Mouse (Mus musculus) cerebellum, postnatal 4 days (tissue): ENCODE measurements around the gene Bdh1.
"Not testable (repeated sequence)": the region's sequence is repeated elsewhere in the genome, so short reads cannot be mapped to it uniquely, and the experiment has no call there.

ENCODE experiments used
- DNase-seq, 2 experiments: peaks; one replicate each; pipeline ENCODE4 v3.0.0; 2022; ENCODE audit warnings: low spot score in 2 of 2, mixed read lengths in 1 of 2

Bdh1 gene

GRCm38 (mm10) chr16:31464953-31465352, 42.9 kb downstream of the Bdh1 start:
- no peak for DNase-seq

DNA sequence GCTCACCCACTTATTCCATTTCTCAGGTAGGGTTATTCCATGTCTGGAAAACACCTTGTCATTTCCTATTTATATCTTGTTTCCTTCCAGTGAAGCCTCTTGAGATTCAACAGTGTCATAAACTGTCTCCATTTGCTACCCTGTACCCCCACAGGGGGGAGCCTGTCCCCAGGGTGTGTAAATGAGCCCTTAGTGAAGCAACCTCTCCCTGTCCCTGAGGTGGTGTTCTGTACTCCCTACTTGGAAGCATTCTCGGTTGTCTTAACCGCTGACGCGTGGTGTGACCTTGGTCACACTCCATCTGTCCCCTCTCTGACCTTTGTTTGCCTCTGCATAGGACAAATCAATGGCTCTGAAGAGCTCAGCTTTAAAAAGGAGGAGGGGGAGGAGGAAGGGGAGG, 43.5 kb downstream of the Bdh1 start:
- DNase-seq, result no peak

DNA sequence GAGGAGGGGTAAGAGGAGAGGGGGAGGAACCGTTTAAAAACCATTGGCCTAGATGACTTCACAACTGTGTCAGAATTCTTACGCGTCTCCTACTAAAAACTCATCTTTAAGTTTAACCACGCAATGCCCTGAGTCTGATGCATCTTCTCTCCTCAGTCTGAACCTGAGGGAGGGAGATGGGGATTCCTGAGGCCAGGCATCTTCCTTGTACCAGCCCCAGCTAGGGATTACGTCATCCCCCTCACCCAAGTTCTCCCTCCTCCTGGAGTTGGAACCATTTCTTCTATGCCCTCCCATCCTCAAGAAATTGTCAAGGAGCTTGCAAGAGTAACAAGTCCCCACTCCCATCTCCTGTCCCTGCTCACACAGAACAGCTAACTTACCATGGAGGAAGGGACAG, 44.0 kb downstream of the Bdh1 start:
- no peak for DNase-seq

DNA sequence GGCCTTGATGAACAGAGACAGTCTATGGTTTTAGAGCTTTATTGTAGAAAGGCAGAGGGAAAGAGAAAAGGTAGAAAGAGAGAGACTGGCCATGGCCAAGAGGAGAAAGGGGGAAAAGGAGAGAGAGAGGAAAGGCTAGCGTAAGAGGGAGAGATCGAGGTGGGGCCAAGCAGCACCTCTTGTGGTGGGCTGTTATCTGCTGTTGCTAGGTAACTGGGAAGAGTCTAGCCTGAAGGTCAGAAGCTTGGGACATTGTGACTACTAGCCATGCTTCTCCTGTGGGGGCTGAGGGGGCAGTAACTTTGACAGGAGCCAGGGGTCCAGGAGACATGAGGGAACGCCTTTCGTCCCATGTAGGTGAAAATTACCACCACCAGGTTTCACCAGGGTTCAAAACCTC, 48.7 kb downstream of the Bdh1 start:
- DNase-seq, result not testable (repeated sequence)

GRCm38 (mm10) chr16:31471994-31472393, 49.9 kb downstream of the Bdh1 start:
- DNase-seq, result no peak

DNA sequence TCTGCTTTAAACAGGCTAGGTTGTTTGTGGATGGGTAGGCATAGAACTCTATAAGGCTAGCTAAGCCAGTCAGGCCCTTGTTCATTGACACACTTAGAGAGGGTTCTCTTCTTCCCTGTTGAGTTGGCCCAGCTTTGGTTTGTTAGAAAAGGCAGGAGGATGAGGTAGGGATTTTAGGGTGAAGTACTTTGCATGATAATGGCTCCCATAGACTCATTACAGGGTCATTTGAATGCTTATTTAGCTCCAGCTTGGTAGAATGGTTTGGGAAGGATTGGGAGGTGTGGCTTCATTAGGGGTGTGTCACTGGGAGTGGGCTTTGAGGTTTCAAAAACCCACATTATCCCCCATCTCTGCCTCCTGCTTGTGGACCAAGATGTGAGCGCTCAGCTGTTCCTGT, 51.1 kb downstream of the Bdh1 start:
- no peak for DNase-seq

GRCm38 (mm10) chr16:31475123-31475968, 53.3 kb downstream of the Bdh1 start:
- peak in 1 of 2 experiments; percentile 42 for DNase-seq

- DNase-seq, result no peak
Observed at GRCm38 (mm10) chr16:31476872-31477603, 55.0 kb downstream of the Bdh1 start.

GRCm38 (mm10) chr16:31485336-31485735, 63.3 kb downstream of the Bdh1 start:
- DNase-seq, result no peak

DNA sequence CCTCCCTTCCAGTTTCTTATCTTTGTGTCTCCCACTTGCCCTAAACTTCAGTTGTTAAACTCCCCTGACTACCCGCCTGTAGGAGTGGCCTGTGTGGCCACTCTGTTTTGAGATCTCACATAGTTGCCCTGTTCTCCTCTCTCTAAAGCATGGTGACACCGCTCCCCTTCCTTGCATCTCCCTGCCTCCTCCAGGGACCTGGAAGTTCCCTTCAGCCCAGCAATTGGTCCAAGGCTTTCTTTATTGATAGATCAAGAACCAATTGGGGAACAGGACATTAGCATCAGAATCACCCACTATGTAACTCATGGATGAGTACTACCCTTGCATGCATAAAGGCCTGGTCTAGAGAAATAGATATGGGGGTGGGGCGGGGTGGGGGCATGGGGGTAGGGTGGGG, 65.2 kb downstream of the Bdh1 start:
- no peak for DNase-seq

GRCm38 (mm10) chr16:31489096-31489495, 67.0 kb downstream of the Bdh1 start:
- DNase-seq, result no peak

- no peak for DNase-seq
Observed at GRCm38 (mm10) chr16:31490967-31491366, 68.9 kb downstream of the Bdh1 start.

GRCm38 (mm10) chr16:31492921-31493549, 71.0 kb downstream of the Bdh1 start:
- no peak for DNase-seq

DNA sequence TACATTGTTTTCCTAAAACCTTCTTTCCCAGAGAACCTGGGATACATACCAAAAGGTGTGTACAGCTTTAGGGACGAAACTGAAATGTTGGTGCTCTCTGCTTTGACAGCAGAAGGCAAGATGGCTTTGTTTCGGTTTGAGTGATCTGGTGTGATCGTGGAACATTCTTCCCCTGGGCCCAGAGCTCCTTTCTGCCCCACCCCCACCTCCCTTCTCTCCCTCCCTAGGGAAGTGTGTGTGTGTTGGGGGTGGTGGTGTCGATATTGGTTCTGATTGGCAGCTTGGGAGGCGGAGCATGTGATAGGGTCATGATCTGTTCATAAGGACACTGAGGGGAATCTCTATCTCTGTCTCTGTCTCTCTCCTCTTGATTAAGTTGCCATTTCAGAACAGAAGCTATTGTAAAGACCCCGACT, 71.5 kb downstream of the Bdh1 start:
- DNase-seq, result no peak

- no peak for DNase-seq
Observed at GRCm38 (mm10) chr16:31493991-31494390, 71.9 kb downstream of the Bdh1 start.

GRCm38 (mm10) chr16:31495356-31495755, 73.3 kb downstream of the Bdh1 start:
- no peak for DNase-seq

DNA sequence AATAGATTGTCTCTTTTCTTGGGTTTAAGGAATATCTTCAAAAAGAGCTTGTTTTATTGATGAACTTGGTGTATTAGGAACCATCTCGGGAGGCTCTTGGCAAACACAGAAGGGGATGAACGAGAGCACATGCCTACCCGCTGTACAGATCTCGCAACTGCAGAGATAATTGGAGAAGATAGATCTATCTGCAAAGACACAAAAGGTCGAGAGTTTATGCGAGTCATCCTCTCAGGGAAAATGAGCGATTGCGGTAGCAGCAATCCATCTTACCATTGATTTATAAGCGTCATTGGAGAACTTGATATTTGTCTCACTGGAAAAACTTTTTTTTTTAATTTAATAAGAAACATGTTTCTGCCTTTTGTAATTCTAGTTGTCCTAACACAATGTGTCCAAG, 73.7 kb downstream of the Bdh1 start:
- DNase-seq, result no peak

DNA sequence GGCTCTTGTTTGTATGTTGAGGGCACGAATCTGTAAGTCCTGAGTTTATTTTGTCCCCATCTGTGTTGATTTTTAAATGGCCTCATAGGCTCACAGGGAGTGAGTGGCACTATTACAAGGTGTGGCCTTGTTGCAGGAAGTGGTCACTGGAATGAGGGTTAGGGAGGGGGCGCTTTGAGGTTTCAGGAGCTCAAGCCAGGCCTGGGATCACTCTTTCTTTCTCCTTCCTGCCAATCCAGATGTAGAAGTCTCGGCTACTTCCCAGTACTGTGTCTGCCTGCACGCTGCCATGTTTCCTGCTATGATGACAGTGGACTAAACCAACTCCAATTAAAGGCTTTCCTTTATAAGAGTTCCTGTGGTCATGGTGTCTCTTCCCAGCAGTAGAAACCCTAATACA, 76.3 kb downstream of the Bdh1 start:
- DNase-seq, result no peak

- no peak for DNase-seq
Observed at GRCm38 (mm10) chr16:31499021-31499420, 76.9 kb downstream of the Bdh1 start.

- no peak for DNase-seq
Observed at GRCm38 (mm10) chr16:31499681-31500310, 77.7 kb downstream of the Bdh1 start.

DNA sequence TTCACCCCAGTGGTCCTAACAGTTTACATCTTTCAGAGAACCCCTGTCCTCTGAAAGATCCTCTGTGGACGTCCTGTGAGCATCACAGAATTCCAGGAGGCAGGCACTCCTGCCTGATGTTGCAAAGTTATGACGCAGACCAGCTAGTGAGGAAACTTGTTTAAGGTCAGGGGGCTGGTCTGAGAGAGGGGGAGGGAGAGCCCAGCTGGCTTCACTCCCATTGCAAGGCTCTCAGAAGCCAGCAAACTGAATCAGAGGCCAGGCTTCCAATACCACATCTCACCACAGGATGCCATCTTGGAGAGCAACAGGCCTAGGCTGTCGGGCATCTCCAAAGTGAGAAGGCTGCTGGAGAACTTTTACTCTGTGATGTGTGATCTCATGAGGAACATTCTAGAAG, 78.5 kb downstream of the Bdh1 start:
- no peak for DNase-seq
